Mouse (Mus musculus): ENCODE results near the gene Epb41. TPM values are rescaled to one million over a fixed set of nuclear protein-coding genes. Genes with fewer than 3 reads are reported as not detected.

Epb41 gene
- polyA plus RNA-seq, 1 experiment from 2014 or later: 55.7 TPM

- no peak overlapping the region for H3K4me2 ChIP-seq (ENCODE audit: low read depth, low read length)
- peak overlapping the region; percentile 9; the same call in 1 of the 2 replicates for H3K27ac ChIP-seq (ENCODE audit: low read length)
- 23% methylated on average over 15 of the region's 15 CpGs for WGBS
These were observed 156.2 kb downstream of the Epb41 start for GRCm38 (mm10) chr4:131918711-131919500.

DNA sequence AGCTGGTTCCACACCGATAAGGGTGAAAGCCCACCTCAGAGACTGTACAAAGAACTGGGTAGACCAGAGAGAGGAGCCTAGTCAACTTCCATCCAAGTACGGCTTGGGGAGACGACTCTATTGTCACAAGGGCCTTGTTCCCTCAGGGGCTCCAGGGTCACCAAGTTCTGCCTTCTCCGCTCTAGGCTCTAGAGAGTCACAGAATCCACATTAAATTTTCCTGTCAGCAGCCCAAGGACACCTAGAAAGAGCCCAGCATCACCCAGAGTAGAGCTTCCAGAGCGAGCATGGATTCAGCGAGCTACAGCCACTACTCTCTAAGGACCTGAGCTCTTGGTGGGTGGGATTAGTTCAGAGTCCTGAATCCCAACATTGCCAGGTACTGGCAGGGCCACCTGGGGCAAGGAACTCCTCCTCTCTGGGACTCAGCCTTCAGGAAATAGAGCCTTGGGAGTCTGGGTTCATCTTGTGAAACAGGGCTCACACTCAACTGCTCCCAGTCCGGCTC lies 157.0 kb downstream of the Epb41 start:
- H3K4me2 ChIP-seq (ENCODE audit: low read depth, low read length): no peak overlapping the region
- H3K4me3 ChIP-seq (replicated peaks; ENCODE audit: low read length): no peak overlapping the region
- no peaks in the 10 kb centered on the region for H3K9me3 ChIP-seq (replicated peaks; ENCODE audit: control insufficient read depth, low read length)
- H3K27ac ChIP-seq (ENCODE audit: low read length): no peak overlapping the region
- peaks cover 41% of the 10 kb centered on the region for H3K27me3 ChIP-seq (ENCODE audit: control insufficient read depth, insufficient read depth, low read length)
- no peak for ATAC-seq (ENCODE audit: insufficient read depth, low FRiP score)
- no peak overlapping the region for H3K9ac ChIP-seq (ENCODE audit: low read length)
- 77% methylated on average over 7 of the region's 7 CpGs for WGBS
- H3K36me3 ChIP-seq (ENCODE audit: control insufficient read depth, insufficient read depth, low read length): no peaks in the 10 kb centered on the region
- H3K4me1 ChIP-seq (ENCODE audit: control insufficient read depth, insufficient read depth, low read length): peaks cover 32% of the 10 kb centered on the region

More at GRCm38 (mm10) chr4:131918711-131919500, 156.2 kb downstream of the Epb41 start:
- Histone ChIP-seq H3K4me1 (ENCODE audit: control insufficient read depth, insufficient read depth, low read length) (peaks cover 32% of the 10 kb centered on the region), H3K9me3 (replicated peaks; ENCODE audit: control insufficient read depth, low read length) (no peaks in the 10 kb centered on the region), H3K36me3 (ENCODE audit: control insufficient read depth, insufficient read depth, low read length) (no peaks in the 10 kb centered on the region), H3K4me3 (replicated peaks; ENCODE audit: low read length) (no peak overlapping the region), H3K27me3 (ENCODE audit: control insufficient read depth, insufficient read depth, low read length) (peaks cover 37% of the 10 kb centered on the region), H3K9ac (ENCODE audit: low read length) (peak overlapping the region; percentile 27)
- ATAC-seq (ENCODE audit: insufficient read depth, low FRiP score): peak; percentile 11

DNA sequence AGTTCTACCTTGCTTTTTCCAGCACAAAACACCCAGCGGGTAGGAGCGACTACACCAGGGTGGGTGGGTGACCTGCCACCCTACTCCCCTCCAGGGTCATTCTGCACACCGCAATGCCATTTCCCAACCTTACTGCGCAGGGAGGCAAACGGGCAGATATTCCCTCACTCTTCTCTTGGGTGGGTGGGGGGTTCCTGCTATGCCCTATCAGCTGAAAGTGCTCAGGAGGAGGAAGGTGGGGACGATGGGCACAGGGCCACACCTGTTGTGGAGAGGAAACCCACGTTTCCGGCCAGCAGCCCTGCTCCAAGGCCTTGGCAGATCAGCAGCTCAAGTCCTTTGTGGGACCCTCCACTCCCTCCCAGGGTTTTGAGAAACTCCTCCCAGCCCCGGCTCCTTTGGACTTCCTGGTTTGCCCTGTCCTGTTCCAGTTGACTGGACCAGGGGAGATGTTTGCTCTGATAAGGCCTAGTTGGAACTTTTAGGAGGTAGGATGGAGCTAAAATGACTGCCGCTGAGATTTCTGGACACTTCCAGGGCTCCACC lies 158.0 kb downstream of the Epb41 start:
- H3K4me1 ChIP-seq (ENCODE audit: control insufficient read depth, insufficient read depth, low read length): peaks cover 27% of the 10 kb centered on the region
- no peak overlapping the region for H3K4me3 ChIP-seq (replicated peaks; ENCODE audit: low read length)
- no peaks in the 10 kb centered on the region for H3K9me3 ChIP-seq (replicated peaks; ENCODE audit: control insufficient read depth, low read length)
- H3K27ac ChIP-seq (ENCODE audit: low read length): no peak overlapping the region
- no peaks in the 10 kb centered on the region for H3K36me3 ChIP-seq (ENCODE audit: control insufficient read depth, insufficient read depth, low read length)
- H3K27me3 ChIP-seq (ENCODE audit: control insufficient read depth, insufficient read depth, low read length): peaks cover 31% of the 10 kb centered on the region
- H3K9ac ChIP-seq (ENCODE audit: low read length): no peak overlapping the region
- no peak for ATAC-seq (ENCODE audit: insufficient read depth, low FRiP score)
- H3K4me2 ChIP-seq (ENCODE audit: low read depth, low read length): no peak overlapping the region
- 79% methylated on average over 10 of the region's 10 CpGs for WGBS

GRCm38 (mm10) chr4:131916425-131916824 lies 158.7 kb downstream of the Epb41 start:
- Histone ChIP-seq H3K4me2 (ENCODE audit: low read depth, low read length) (no peak overlapping the region), H3K9me3 (replicated peaks; ENCODE audit: control insufficient read depth, low read length) (no peaks in the 10 kb centered on the region), H3K36me3 (ENCODE audit: control insufficient read depth, insufficient read depth, low read length) (no peaks in the 10 kb centered on the region), H3K27ac (ENCODE audit: low read length) (no peak overlapping the region), H3K4me3 (replicated peaks; ENCODE audit: low read length) (no peak overlapping the region), H3K4me1 (ENCODE audit: control insufficient read depth, insufficient read depth, low read length) (peaks cover 22% of the 10 kb centered on the region), H3K9ac (ENCODE audit: low read length) (no peak overlapping the region), H3K27me3 (ENCODE audit: control insufficient read depth, insufficient read depth, low read length) (peaks cover 24% of the 10 kb centered on the region; the same call in 1 of the 2 replicates)
- WGBS: 13% methylated on average over 15 of the region's 15 CpGs
- ATAC-seq (ENCODE audit: insufficient read depth, low FRiP score): peak; percentile 39; the same call in 1 of the 2 replicates

- Histone ChIP-seq H3K9me3 (replicated peaks; ENCODE audit: control insufficient read depth, low read length) (no peaks in the 10 kb centered on the region), H3K4me2 (ENCODE audit: low read depth, low read length) (no peak overlapping the region), H3K27me3 (ENCODE audit: control insufficient read depth, insufficient read depth, low read length) (peaks cover 23% of the 10 kb centered on the region; the same call in 1 of the 2 replicates), H3K4me1 (ENCODE audit: control insufficient read depth, insufficient read depth, low read length) (peaks cover 24% of the 10 kb centered on the region), H3K9ac (ENCODE audit: low read length) (no peak overlapping the region), H3K27ac (ENCODE audit: low read length) (no peak overlapping the region), H3K36me3 (ENCODE audit: control insufficient read depth, insufficient read depth, low read length) (no peaks in the 10 kb centered on the region), H3K4me3 (replicated peaks; ENCODE audit: low read length) (no peak overlapping the region)
- no peak for ATAC-seq (ENCODE audit: insufficient read depth, low FRiP score)
- WGBS: 41% methylated on average over 13 of the region's 13 CpGs
These were observed 159.2 kb downstream of the Epb41 start for GRCm38 (mm10) chr4:131915821-131916328.

GRCm38 (mm10) chr4:131914891-131915469 lies 160.1 kb downstream of the Epb41 start:
- peak overlapping the region; percentile 31 for H3K4me3 ChIP-seq (replicated peaks; ENCODE audit: low read length)
- no peak overlapping the region for H3K27ac ChIP-seq (ENCODE audit: low read length)
- H3K4me1 ChIP-seq (ENCODE audit: control insufficient read depth, insufficient read depth, low read length): peaks cover 32% of the 10 kb centered on the region
- H3K9me3 ChIP-seq (replicated peaks; ENCODE audit: control insufficient read depth, low read length): no peaks in the 10 kb centered on the region
- H3K36me3 ChIP-seq (ENCODE audit: control insufficient read depth, insufficient read depth, low read length): no peaks in the 10 kb centered on the region
- H3K27me3 ChIP-seq (ENCODE audit: control insufficient read depth, insufficient read depth, low read length): peaks cover 20% of the 10 kb centered on the region; the same call in 1 of the 2 replicates
- ATAC-seq (ENCODE audit: insufficient read depth, low FRiP score): no peak
- 5% methylated on average over 31 of the region's 31 CpGs for WGBS
- peak overlapping the region; percentile 24; the same call in 1 of the 2 replicates for H3K9ac ChIP-seq (ENCODE audit: low read length)
- peak overlapping the region; percentile 48 for H3K4me2 ChIP-seq (ENCODE audit: low read depth, low read length)

DNA sequence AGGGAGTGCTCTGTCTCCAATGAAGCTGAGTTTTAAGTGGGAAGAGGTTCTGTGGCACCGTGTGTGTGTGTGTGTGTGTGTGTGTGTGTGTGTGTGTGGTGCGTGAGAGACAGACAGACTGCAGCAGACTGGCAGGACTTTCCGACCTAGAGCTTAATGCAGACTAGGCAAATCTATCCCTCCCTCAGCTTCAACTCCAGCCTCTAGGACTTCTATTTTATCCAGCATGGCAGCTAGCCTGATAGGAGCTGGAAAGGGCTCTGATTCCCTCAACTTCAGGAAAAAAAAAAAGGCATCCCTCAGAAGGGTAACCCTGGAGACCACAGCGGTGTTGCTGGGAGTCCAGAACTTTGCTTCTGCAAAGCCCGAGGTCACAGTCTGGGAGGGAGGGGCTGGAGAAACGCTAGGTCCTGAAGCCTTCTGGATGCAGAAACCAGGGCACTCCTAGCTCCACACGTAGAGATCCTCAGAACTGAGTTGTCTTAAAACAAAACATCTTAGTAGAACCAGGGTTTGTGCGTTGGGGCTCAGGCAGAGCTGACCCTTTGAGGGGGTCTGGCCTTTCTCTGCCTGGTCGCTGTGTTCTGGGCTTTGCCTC lies 161.0 kb downstream of the Epb41 start:
- ATAC-seq (ENCODE audit: insufficient read depth, low FRiP score): no peak
- H3K9me3 ChIP-seq (replicated peaks; ENCODE audit: control insufficient read depth, low read length): no peaks in the 10 kb centered on the region
- H3K27me3 ChIP-seq (ENCODE audit: control insufficient read depth, insufficient read depth, low read length): peaks cover 20% of the 10 kb centered on the region; the same call in 1 of the 2 replicates
- H3K4me1 ChIP-seq (ENCODE audit: control insufficient read depth, insufficient read depth, low read length): peaks cover 28% of the 10 kb centered on the region
- 22% methylated on average over 9 of the region's 9 CpGs for WGBS
- no peaks in the 10 kb centered on the region for H3K36me3 ChIP-seq (ENCODE audit: control insufficient read depth, insufficient read depth, low read length)
- no peak overlapping the region for H3K9ac ChIP-seq (ENCODE audit: low read length)
- no peak overlapping the region for H3K27ac ChIP-seq (ENCODE audit: low read length)
- no peak overlapping the region for H3K4me2 ChIP-seq (ENCODE audit: low read depth, low read length)
- H3K4me3 ChIP-seq (replicated peaks; ENCODE audit: low read length): no peak overlapping the region

DNA sequence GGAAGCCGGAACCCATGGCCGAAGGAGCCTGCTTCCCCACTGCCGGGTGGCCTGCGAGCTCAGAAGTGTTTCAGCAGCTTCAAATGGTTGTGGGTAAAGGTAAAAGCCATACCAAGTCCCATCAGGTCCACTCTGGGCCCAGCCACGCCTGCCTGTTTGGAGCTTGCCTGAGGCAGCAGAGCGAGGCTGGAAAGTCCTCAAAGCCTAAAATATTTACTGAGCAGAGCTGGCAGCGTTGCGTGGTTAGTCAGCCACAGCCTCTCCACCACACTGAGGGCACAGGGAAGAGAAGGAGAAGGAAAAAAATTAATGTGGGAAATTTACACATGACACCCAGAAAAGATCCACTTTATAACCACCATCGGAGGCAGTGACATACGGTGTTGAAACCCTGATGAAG lies 161.6 kb downstream of the Epb41 start:
- H3K36me3 ChIP-seq (ENCODE audit: control insufficient read depth, insufficient read depth, low read length): no peaks in the 10 kb centered on the region
- WGBS: 58% methylated on average over 10 of the region's 10 CpGs
- no peak overlapping the region for H3K4me2 ChIP-seq (ENCODE audit: low read depth, low read length)
- peaks cover 20% of the 10 kb centered on the region; the same call in 1 of the 2 replicates for H3K27me3 ChIP-seq (ENCODE audit: control insufficient read depth, insufficient read depth, low read length)
- no peak overlapping the region for H3K9ac ChIP-seq (ENCODE audit: low read length)
- peaks cover 22% of the 10 kb centered on the region for H3K4me1 ChIP-seq (ENCODE audit: control insufficient read depth, insufficient read depth, low read length)
- H3K4me3 ChIP-seq (replicated peaks; ENCODE audit: low read length): no peak overlapping the region
- no peak overlapping the region for H3K27ac ChIP-seq (ENCODE audit: low read length)
- no peaks in the 10 kb centered on the region for H3K9me3 ChIP-seq (replicated peaks; ENCODE audit: control insufficient read depth, low read length)
- ATAC-seq (ENCODE audit: insufficient read depth, low FRiP score): no peak
